Mouse (Mus musculus) erythroblast, embryonic 14.5 days (primary cell): ENCODE measurements at regions not wholly inside any gene's neighbourhood (a gene's known extent, or its start where the extent isn't known, plus 50 kb on each side); places are given as distances from the start of the nearest gene placed in this dataset.

Experiments
- H3K27me3 ChIP-seq: 2 replicates; pipeline ENCODE4 v1.6.1; 2012; ENCODE audit warnings: inconsistent platforms; ENCODE audit not compliant: control insufficient read depth
- H3K36me3 ChIP-seq: 2 replicates; pipeline ENCODE4 v1.6.1; 2012; ENCODE audit warnings: mild to moderate bottlenecking, inconsistent platforms; ENCODE audit not compliant: control insufficient read depth
- H3K4me1 ChIP-seq: 2 replicates; pipeline ENCODE4 v1.6.1; 2012; ENCODE audit warnings: inconsistent platforms; ENCODE audit not compliant: control insufficient read depth
- H3K4me3 ChIP-seq: replicated peaks from 2 replicates; pipeline ENCODE3; 2012; ENCODE audit warnings: moderate library complexity, mild to moderate bottlenecking, inconsistent platforms
- H3K9me3 ChIP-seq: 2 replicates; pipeline ENCODE4 v1.6.1; 2012; ENCODE audit warnings: low read length, inconsistent platforms, mixed read lengths; ENCODE audit not compliant: control insufficient read depth
- GATA1 ChIP-seq: IDR thresholded peaks from 2 replicates; pipeline ENCODE4 v1.6.1; 2012; ENCODE audit warnings: low read length, inconsistent platforms, mixed read lengths
- TAL1 ChIP-seq: IDR thresholded peaks from 3 replicates; pipeline ENCODE4 v1.6.1; 2012; ENCODE audit warnings: low read length, inconsistent platforms, mixed read lengths

DNA sequence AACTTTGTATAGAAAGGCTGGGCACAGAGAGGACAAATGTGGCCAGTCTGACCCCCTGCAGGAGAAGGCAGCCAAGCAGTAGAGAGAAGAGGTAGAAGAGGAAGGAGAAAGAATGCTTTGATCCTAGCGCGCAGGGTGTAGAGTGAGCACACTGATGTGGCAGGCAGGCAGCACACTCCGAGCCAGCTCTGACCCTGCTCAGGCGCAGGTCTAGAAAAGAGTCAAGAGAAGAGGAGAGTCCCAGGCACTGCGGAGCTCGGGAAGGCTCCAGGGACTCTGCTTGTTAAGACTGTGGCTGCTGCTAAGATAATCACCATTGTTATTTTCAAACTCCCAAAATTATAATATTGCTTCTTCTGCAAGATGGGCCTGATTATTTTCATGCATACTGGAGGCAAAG lies 389.3 kb upstream of the Cited2 start:
- Histone ChIP-seq H3K4me3 (no peak overlapping the region), H3K27me3 (no peaks in the 10 kb centered on the region), H3K4me1 (no peaks in the 10 kb centered on the region), H3K36me3 (no peaks in the 10 kb centered on the region), H3K9me3 (no peaks in the 10 kb centered on the region)
- TF ChIP-seq GATA1 (no peak), TAL1 (no peak)

DNA sequence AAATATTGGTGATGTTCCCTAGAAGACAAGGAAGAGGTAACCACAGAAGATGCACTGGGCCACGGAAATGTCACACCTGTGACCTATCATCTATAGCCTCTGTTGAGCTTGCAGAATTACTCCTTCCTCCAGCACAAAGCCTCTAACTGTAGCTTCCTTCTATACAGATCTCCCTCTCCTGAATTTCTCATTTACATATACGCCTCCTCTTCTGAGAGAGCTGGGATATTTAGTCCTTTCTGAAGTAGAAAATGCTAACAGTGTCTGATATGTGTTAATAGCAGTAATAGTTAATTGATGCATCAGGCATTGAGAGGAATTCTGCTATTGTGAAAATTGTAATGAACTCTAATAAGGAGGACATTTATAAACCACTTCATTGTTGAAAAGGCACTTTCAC lies 385.8 kb upstream of the Cited2 start:
- H3K4me1 ChIP-seq: no peaks in the 10 kb centered on the region
- TF ChIP-seq TAL1 (no peak), GATA1 (no peak)
- no peaks in the 10 kb centered on the region for H3K9me3 ChIP-seq
- no peak overlapping the region for H3K4me3 ChIP-seq
- no peaks in the 10 kb centered on the region for H3K36me3 ChIP-seq
- H3K27me3 ChIP-seq: no peaks in the 10 kb centered on the region

- no peaks in the 10 kb centered on the region for H3K27me3 ChIP-seq
- no peaks in the 10 kb centered on the region for H3K36me3 ChIP-seq
- TF ChIP-seq TAL1 (no peak), GATA1 (no peak)
- no peaks in the 10 kb centered on the region for H3K4me1 ChIP-seq
- H3K9me3 ChIP-seq: no peaks in the 10 kb centered on the region
- no peak overlapping the region for H3K4me3 ChIP-seq
Measured at GRCm38 (mm10) chr10:17343829-17344228, 379.2 kb upstream of the Cited2 start.

DNA sequence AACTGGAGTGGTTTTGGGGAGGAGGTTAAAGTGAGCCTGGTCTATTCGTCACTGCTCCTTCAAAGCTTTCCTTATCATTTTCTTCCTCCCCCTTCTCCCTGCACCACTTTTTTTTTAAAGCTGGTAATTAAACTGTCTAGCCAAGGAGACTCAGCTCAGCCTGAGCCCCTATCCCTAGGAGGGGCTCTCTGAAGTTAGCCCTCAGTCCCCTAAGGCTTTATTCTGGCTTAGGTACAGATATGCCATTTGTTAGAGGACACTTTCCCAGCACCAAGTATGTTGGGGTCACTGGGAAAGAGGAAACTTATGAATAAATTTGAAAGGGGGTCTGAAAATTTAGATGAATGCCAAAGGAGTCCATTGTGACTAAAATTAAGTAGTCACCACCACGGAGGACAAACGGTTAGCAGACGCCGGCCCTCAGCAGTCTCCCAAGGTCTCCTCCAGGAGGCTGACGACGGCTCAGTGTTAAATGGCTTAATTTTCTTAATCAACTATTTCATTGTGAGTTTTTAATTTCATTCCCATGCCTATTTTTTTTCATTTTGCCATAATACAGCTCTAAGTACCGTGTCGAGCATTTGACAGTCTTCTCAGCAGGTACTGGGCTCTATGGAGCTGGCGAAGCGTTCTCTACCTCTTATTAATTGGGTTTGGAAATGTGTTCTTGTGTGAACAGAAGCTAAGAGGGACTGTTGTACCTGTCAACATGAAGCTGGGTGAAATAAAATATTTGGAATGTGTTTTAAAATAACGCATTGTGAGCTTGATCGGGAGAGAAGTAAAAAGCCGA lies 370.6 kb upstream of the Cited2 start:
- no peak overlapping the region for H3K4me3 ChIP-seq
- no peaks in the 10 kb centered on the region for H3K9me3 ChIP-seq
- no peaks in the 10 kb centered on the region for H3K36me3 ChIP-seq
- H3K27me3 ChIP-seq: no peaks in the 10 kb centered on the region
- H3K4me1 ChIP-seq: no peaks in the 10 kb centered on the region
- no peak for TF ChIP-seq TAL1
- TF ChIP-seq GATA1: no peak

- no peak overlapping the region for H3K4me3 ChIP-seq
- no peaks in the 10 kb centered on the region for H3K27me3 ChIP-seq
- no peak for TF ChIP-seq TAL1
- no peak for TF ChIP-seq GATA1
- H3K36me3 ChIP-seq: no peaks in the 10 kb centered on the region
- no peaks in the 10 kb centered on the region for H3K9me3 ChIP-seq
- H3K4me1 ChIP-seq: no peaks in the 10 kb centered on the region
Measured at GRCm38 (mm10) chr10:17355476-17355875, 367.5 kb upstream of the Cited2 start.

GRCm38 (mm10) chr10:17356041-17356440 lies 367.0 kb upstream of the Cited2 start:
- no peaks in the 10 kb centered on the region for H3K4me1 ChIP-seq
- TF ChIP-seq TAL1 (no peak), GATA1 (no peak)
- no peak overlapping the region for H3K4me3 ChIP-seq
- H3K36me3 ChIP-seq: no peaks in the 10 kb centered on the region
- H3K27me3 ChIP-seq: no peaks in the 10 kb centered on the region
- H3K9me3 ChIP-seq: no peaks in the 10 kb centered on the region

DNA sequence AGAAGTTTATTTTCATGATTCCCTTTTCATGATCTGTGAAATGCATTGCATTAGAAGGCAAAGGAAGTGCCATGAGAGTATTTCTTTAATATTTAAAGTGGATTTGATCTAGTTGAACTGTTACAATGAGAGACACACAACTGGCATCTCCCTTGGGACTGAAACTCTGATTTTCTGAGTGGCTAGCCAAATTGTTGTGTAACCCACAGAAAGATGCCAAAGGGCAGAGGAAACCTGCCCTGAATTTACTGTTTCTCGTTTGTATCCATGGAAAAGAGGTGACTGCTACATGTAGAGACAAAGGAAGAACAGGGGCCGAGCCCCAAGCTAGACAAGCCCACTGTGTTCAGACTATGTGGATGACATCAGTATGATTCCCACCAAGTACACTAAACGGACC lies 360.4 kb upstream of the Cited2 start:
- Histone ChIP-seq H3K27me3 (no peaks in the 10 kb centered on the region), H3K9me3 (no peaks in the 10 kb centered on the region), H3K4me3 (no peak overlapping the region), H3K4me1 (no peaks in the 10 kb centered on the region), H3K36me3 (no peaks in the 10 kb centered on the region)
- TF ChIP-seq GATA1 (no peak), TAL1 (no peak)

DNA sequence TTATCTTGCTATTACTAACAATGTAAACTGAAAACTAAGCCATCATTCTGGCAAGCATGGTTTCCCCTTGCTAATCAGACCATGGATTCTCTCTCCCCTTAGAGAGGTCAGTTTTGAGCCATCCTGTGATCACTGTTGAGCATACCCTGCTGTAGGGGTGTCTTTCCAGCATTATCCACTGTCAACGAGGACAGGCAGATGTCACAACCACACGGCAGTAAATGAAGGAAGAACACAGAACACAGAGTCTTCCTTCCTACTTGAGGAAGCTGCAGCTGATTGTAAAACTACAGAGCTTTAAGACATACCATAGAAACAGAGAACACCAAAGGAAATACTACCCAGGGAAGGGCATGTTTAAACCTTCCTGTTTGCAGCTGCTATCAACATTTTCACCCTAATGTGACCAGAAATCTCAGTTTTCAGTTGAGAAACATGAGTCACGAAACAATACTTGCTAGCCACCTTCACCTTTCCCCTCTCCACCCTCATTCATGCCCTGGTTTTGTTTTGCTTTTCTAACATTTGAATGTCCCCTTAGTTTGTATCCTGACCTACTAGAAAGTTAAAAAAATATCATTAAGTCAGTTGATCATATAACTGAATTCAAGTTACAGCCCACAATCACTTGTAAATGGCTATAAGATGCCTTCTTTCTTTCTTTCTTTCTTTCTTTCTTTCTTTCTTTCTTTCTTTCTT lies 356.8 kb upstream of the Cited2 start:
- TF ChIP-seq GATA1 (no peak), TAL1 (no peak)
- Histone ChIP-seq H3K27me3 (no peaks in the 10 kb centered on the region), H3K4me1 (no peaks in the 10 kb centered on the region), H3K36me3 (no peaks in the 10 kb centered on the region), H3K9me3 (no peaks in the 10 kb centered on the region), H3K4me3 (no peak overlapping the region)

GRCm38 (mm10) chr10:17367026-17367425 lies 356.0 kb upstream of the Cited2 start:
- Histone ChIP-seq H3K4me1 (no peaks in the 10 kb centered on the region), H3K36me3 (no peaks in the 10 kb centered on the region), H3K9me3 (no peaks in the 10 kb centered on the region), H3K27me3 (no peaks in the 10 kb centered on the region), H3K4me3 (no peak overlapping the region)
- no peak for TF ChIP-seq GATA1
- no peak for TF ChIP-seq TAL1
